Mouse (Mus musculus): ENCODE data around the gene Cop1. TPM values are rescaled to one million over a fixed set of nuclear protein-coding genes. Genes with fewer than 3 reads are reported as not detected.

The Cop1 gene
- total RNA-seq, 2 experiments from 2014 or later = 122 to 136 TPM

Small RNAs within 50 kb of the gene (microRNA-seq; reads per million reads assigned to microRNA genes)
- 111 to 135 reads per million in 2 experiments for gene Mir1843b

All from heart, adult 18-20 months (tissue).